Mouse (Mus musculus): ENCODE measurements around the gene D930020B18Rik. TPM values are rescaled to one million over a fixed set of nuclear protein-coding genes. Genes with fewer than 3 reads are reported as not detected.
A peak's percentile ranks its signal among the peaks of the same experiment; 100 is the strongest.

The D930020B18Rik gene
- polyA plus RNA-seq, 1 experiment: not detected

- no peaks in the 10 kb centered on the region for H3K9me3 ChIP-seq (ENCODE audit: control insufficient read depth, low read length)
- peaks cover 94% of the 10 kb centered on the region for H3K36me3 ChIP-seq (ENCODE audit: control insufficient read depth)
- H3K4me3 ChIP-seq (replicated peaks): no peak overlapping the region
- no peaks in the 10 kb centered on the region for H3K4me1 ChIP-seq (ENCODE audit: control insufficient read depth)
- H3K27me3 ChIP-seq (ENCODE audit: control insufficient read depth): no peaks in the 10 kb centered on the region
- TF ChIP-seq GATA1 (IDR thresholded peaks at IDR 0.05; ENCODE audit: low read length) (no peak), TAL1 (IDR thresholded peaks at IDR 0.05; ENCODE audit: low read length) (no peak)
These were observed 26.1 kb upstream of the D930020B18Rik start for GRCm38 (mm10) chr10:121615146-121615870.

- Histone ChIP-seq H3K36me3 (ENCODE audit: control insufficient read depth) (peaks cover 94% of the 10 kb centered on the region), H3K4me1 (ENCODE audit: control insufficient read depth) (no peaks in the 10 kb centered on the region), H3K4me3 (replicated peaks) (no peak overlapping the region), H3K9me3 (ENCODE audit: control insufficient read depth, low read length) (no peaks in the 10 kb centered on the region), H3K27me3 (ENCODE audit: control insufficient read depth) (no peaks in the 10 kb centered on the region)
- TF ChIP-seq GATA1 (IDR thresholded peaks at IDR 0.05; ENCODE audit: low read length) (no peak), TAL1 (IDR thresholded peaks at IDR 0.05; ENCODE audit: low read length) (no peak)
These were observed 25.5 kb upstream of the D930020B18Rik start for GRCm38 (mm10) chr10:121615935-121616334.

GRCm38 (mm10) chr10:121622431-121622830 is 19.0 kb upstream of the D930020B18Rik start:
- H3K9me3 ChIP-seq (ENCODE audit: control insufficient read depth, low read length): no peaks in the 10 kb centered on the region
- H3K36me3 ChIP-seq (ENCODE audit: control insufficient read depth): peaks cover 58% of the 10 kb centered on the region
- peaks cover 34% of the 10 kb centered on the region for H3K4me1 ChIP-seq (ENCODE audit: control insufficient read depth)
- TF ChIP-seq TAL1 (IDR thresholded peaks at IDR 0.05; ENCODE audit: low read length): no peak
- no peak for TF ChIP-seq GATA1 (IDR thresholded peaks at IDR 0.05; ENCODE audit: low read length)
- no peak overlapping the region for H3K4me3 ChIP-seq (replicated peaks)
- no peaks in the 10 kb centered on the region for H3K27me3 ChIP-seq (ENCODE audit: control insufficient read depth)

DNA sequence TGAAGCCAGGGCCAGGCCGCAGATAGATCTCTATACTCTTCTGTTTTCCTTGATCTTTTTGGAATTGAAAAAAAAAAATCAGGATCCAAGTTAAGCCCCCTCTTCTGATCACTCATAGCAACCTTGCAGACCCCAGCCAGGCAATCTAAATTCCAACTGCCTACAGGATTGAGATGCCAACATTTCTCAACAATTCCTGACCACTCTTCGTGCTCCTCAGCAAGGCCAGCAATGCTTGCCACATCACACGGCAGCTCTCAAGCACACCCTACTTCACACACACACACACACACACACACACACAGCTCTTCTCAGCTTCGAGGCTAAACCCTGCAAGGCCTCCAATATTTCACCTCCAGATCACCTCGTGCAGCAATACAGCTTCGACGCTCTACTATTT is 17.7 kb upstream of the D930020B18Rik start:
- peaks cover 47% of the 10 kb centered on the region for H3K36me3 ChIP-seq (ENCODE audit: control insufficient read depth)
- no peaks in the 10 kb centered on the region for H3K27me3 ChIP-seq (ENCODE audit: control insufficient read depth)
- H3K9me3 ChIP-seq (ENCODE audit: control insufficient read depth, low read length): no peaks in the 10 kb centered on the region
- no peak for TF ChIP-seq TAL1 (IDR thresholded peaks at IDR 0.05; ENCODE audit: low read length)
- TF ChIP-seq GATA1 (IDR thresholded peaks at IDR 0.05; ENCODE audit: low read length): no peak
- peaks cover 36% of the 10 kb centered on the region for H3K4me1 ChIP-seq (ENCODE audit: control insufficient read depth)
- H3K4me3 ChIP-seq (replicated peaks): no peak overlapping the region

DNA sequence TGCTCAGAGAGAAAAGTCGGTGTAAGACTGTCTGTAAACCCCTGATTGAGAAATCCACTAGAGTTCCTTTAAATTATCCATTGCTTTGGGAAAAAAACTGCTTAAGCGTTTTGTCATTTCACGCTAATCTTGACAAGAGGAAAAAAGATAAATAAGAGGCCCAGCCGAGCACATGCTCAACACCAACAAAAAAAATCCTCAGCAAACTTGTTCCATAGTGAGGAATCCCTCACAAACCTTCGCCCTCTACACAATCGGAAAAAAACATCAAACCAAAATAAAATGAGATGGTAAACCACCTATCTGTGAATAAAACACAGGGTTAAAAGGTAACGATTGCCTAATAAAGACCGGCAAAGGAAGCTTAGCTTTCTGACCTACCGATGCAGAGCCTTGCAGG is 16.4 kb upstream of the D930020B18Rik start:
- Histone ChIP-seq H3K27me3 (ENCODE audit: control insufficient read depth) (no peaks in the 10 kb centered on the region), H3K9me3 (ENCODE audit: control insufficient read depth, low read length) (no peaks in the 10 kb centered on the region), H3K4me3 (replicated peaks) (peak overlapping the region; percentile 91), H3K36me3 (ENCODE audit: control insufficient read depth) (peaks cover 35% of the 10 kb centered on the region), H3K4me1 (ENCODE audit: control insufficient read depth) (peaks cover 36% of the 10 kb centered on the region)
- TF ChIP-seq GATA1 (IDR thresholded peaks at IDR 0.05; ENCODE audit: low read length) (no peak), TAL1 (IDR thresholded peaks at IDR 0.05; ENCODE audit: low read length) (no peak)

DNA sequence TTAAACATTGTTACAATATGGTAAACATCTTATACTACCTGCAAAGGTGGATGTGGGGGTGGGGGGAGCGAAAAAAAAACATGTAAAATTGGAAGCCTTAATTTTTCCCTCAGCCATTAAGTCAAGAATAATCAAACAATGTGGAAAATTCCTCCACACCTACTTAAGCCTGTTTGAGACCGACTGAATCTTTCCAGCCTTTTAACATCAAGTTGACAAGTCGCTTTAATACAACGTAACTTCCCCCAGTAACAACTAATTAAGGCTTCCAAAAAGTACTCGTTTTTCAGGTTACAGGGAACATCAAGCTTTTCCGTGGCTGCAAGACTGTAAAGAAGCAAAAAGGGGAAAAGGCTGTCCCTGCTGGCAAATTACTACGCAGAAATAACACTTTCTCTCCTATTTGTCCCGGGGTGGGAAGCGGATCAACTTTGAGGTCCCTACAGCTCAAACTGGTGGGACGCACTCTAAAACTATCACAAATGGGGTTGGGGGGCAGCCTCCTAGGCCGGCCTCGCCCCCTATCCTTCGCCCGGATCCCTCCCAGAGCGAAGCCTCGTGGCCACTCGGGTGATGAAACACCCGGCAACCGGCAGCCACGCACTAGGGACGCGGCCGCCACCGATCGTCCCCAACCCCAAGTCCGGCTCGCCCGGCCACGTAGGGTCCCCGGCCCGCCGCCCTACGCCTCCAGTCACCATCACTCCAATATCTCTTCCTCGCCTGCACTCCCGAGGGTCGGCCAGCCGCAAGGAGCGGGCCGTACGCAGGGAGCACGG is 15.8 kb upstream of the D930020B18Rik start:
- Histone ChIP-seq H3K36me3 (ENCODE audit: control insufficient read depth) (peaks cover 29% of the 10 kb centered on the region), H3K9me3 (ENCODE audit: control insufficient read depth, low read length) (no peaks in the 10 kb centered on the region), H3K4me3 (replicated peaks) (peak overlapping the region; percentile 91), H3K4me1 (ENCODE audit: control insufficient read depth) (peaks cover 36% of the 10 kb centered on the region), H3K27me3 (ENCODE audit: control insufficient read depth) (no peaks in the 10 kb centered on the region)
- TF ChIP-seq TAL1 (IDR thresholded peaks at IDR 0.05; ENCODE audit: low read length): no peak
- TF ChIP-seq GATA1 (IDR thresholded peaks at IDR 0.05; ENCODE audit: low read length): no peak

GRCm38 (mm10) chr10:121626186-121626882 is 15.1 kb upstream of the D930020B18Rik start, which contains the start of gene Xpot:
Xpot (minus strand) TSS chr10:121626332.
- Histone ChIP-seq H3K36me3 (ENCODE audit: control insufficient read depth) (peaks cover 21% of the 10 kb centered on the region), H3K27me3 (ENCODE audit: control insufficient read depth) (no peaks in the 10 kb centered on the region), H3K9me3 (ENCODE audit: control insufficient read depth, low read length) (no peaks in the 10 kb centered on the region), H3K4me1 (ENCODE audit: control insufficient read depth) (peaks cover 36% of the 10 kb centered on the region), H3K4me3 (replicated peaks) (peak within 1 kb of the TSS; percentile 91)
- TF ChIP-seq GATA1 (IDR thresholded peaks at IDR 0.05; ENCODE audit: low read length) (no peak), TAL1 (IDR thresholded peaks at IDR 0.05; ENCODE audit: low read length) (no peak)

- H3K4me3 ChIP-seq (replicated peaks): peak overlapping the region; percentile 91
- no peaks in the 10 kb centered on the region for H3K9me3 ChIP-seq (ENCODE audit: control insufficient read depth, low read length)
- peaks cover 36% of the 10 kb centered on the region for H3K4me1 ChIP-seq (ENCODE audit: control insufficient read depth)
- no peak for TF ChIP-seq GATA1 (IDR thresholded peaks at IDR 0.05; ENCODE audit: low read length)
- no peak for TF ChIP-seq TAL1 (IDR thresholded peaks at IDR 0.05; ENCODE audit: low read length)
- peaks cover 11% of the 10 kb centered on the region for H3K36me3 ChIP-seq (ENCODE audit: control insufficient read depth)
- H3K27me3 ChIP-seq (ENCODE audit: control insufficient read depth): no peaks in the 10 kb centered on the region
These were observed 14.1 kb upstream of the D930020B18Rik start for GRCm38 (mm10) chr10:121627216-121627852.
